Mouse (Mus musculus) layer of hippocampus, adult 2 months (tissue): ENCODE measurements around the gene Gm10277. TPM values are rescaled to one million over a fixed set of nuclear protein-coding genes. Genes with fewer than 3 reads are reported as not detected.

Source experiments
- DNase-seq, 2 experiments: peaks; one replicate each; pipeline ENCODE4 v3.0.0; 2022; ENCODE audit warnings: low spot score in 2 of 2
- H3K27ac ChIP-seq: fragments of 200-600 bp; 2 replicates; pipeline ENCODE4 v1.8.1; 2022
- H3K4me3 ChIP-seq: fragments of 200-600 bp; 2 replicates; pipeline ENCODE4 v1.8.1; 2022; ENCODE audit warnings: mild to moderate bottlenecking
- CTCF ChIP-seq: fragments of 200-600 bp; conservative IDR thresholded peaks from 2 replicates; pipeline ENCODE4 v1.8.1; 2022; ENCODE audit warnings: antibody characterized with exemption, mild to moderate bottlenecking, moderate library complexity
- total RNA-seq, 2 experiments: library from RNA; stranded (reverse); gene quantifications; 2 replicates each; pipeline ENCODE4 v1.2.3; 2021

Gm10277 gene
- total RNA-seq, 2 experiments from 2014 or later: not detected

- peak; percentile 87 for TF ChIP-seq CTCF
- Histone ChIP-seq H3K27ac (no peak overlapping the region), H3K4me3 (no peak overlapping the region)
- DNase-seq: peak in 1 of 2 experiments; percentile 62
These were observed 28.5 kb upstream of the Gm10277 start for GRCm38 (mm10) chr11:77816003-77816402.

- no peak overlapping the region for H3K27ac ChIP-seq
- TF ChIP-seq CTCF: no peak
- no peak for DNase-seq
- no peak overlapping the region for H3K4me3 ChIP-seq
These were observed 26.4 kb upstream of the Gm10277 start for GRCm38 (mm10) chr11:77813969-77814368.

GRCm38 (mm10) chr11:77810018-77810417 lies 22.5 kb upstream of the Gm10277 start:
- no peak for TF ChIP-seq CTCF

GRCm38 (mm10) chr11:77809215-77809614 lies 21.7 kb upstream of the Gm10277 start:
- H3K27ac ChIP-seq: peak overlapping the region; percentile 65; the same call in 1 of the 2 replicates
- no peak for DNase-seq
- no peak for TF ChIP-seq CTCF
- H3K4me3 ChIP-seq: no peak overlapping the region

More at GRCm38 (mm10) chr11:77810018-77810417, 22.5 kb upstream of the Gm10277 start:
- no peak overlapping the region for H3K4me3 ChIP-seq
- H3K27ac ChIP-seq: peak overlapping the region; percentile 19; the same call in 1 of the 2 replicates
- no peak for DNase-seq

- no peak for DNase-seq
- Histone ChIP-seq H3K27ac (peak overlapping the region; percentile 65), H3K4me3 (no peak overlapping the region)
These were observed 20.5 kb upstream of the Gm10277 start for GRCm38 (mm10) chr11:77808051-77808465.

GRCm38 (mm10) chr11:77806855-77807254 lies 19.3 kb upstream of the Gm10277 start:
- peak overlapping the region; percentile 28; the same call in 1 of the 2 replicates for H3K27ac ChIP-seq
- no peak overlapping the region for H3K4me3 ChIP-seq
- DNase-seq: no peak
- TF ChIP-seq CTCF: no peak

More at GRCm38 (mm10) chr11:77808051-77808465, 20.5 kb upstream of the Gm10277 start:
- no peak for TF ChIP-seq CTCF

- H3K27ac ChIP-seq: peak overlapping the region; percentile 28; the same call in 1 of the 2 replicates
- peak; percentile 53 for TF ChIP-seq CTCF
- H3K4me3 ChIP-seq: no peak overlapping the region
- DNase-seq: no peak
These were observed 18.7 kb upstream of the Gm10277 start for GRCm38 (mm10) chr11:77806218-77806617.

GRCm38 (mm10) chr11:77802341-77802865 lies 14.9 kb upstream of the Gm10277 start:
- no peak for DNase-seq
- no peak for TF ChIP-seq CTCF
- peak overlapping the region; percentile 92 for H3K27ac ChIP-seq
- H3K4me3 ChIP-seq: no peak overlapping the region; the same call in 1 of the 2 replicates

- DNase-seq: no peak
- Histone ChIP-seq H3K27ac (peak overlapping the region; percentile 92), H3K4me3 (peak overlapping the region; percentile 37)
- TF ChIP-seq CTCF: no peak
These were observed 13.5 kb upstream of the Gm10277 start for GRCm38 (mm10) chr11:77800869-77801701.

- H3K27ac ChIP-seq: peak overlapping the region; percentile 92
- TF ChIP-seq CTCF: no peak
- DNase-seq: no peak
- H3K4me3 ChIP-seq: peak overlapping the region; percentile 37
These were observed 12.9 kb upstream of the Gm10277 start for GRCm38 (mm10) chr11:77800491-77800868.

- no peak for DNase-seq
- H3K27ac ChIP-seq: peak overlapping the region; percentile 55
These were observed 7.7 kb upstream of the Gm10277 start for GRCm38 (mm10) chr11:77795216-77795615.

GRCm38 (mm10) chr11:77793238-77793930 lies 5.8 kb upstream of the Gm10277 start:
- H3K4me3 ChIP-seq: peak overlapping the region; percentile 44
- H3K27ac ChIP-seq: peak overlapping the region; percentile 82
- peak; percentile 95 to 98 for DNase-seq
- TF ChIP-seq CTCF: peak; percentile 99

More at GRCm38 (mm10) chr11:77795216-77795615, 7.7 kb upstream of the Gm10277 start:
- TF ChIP-seq CTCF: no peak
- H3K4me3 ChIP-seq: no peak overlapping the region

GRCm38 (mm10) chr11:77792566-77792909 lies 5.0 kb upstream of the Gm10277 start:
- peak overlapping the region; percentile 82 for H3K27ac ChIP-seq
- no peak for DNase-seq
- no peak for TF ChIP-seq CTCF
- peak overlapping the region; percentile 22; the same call in 1 of the 2 replicates for H3K4me3 ChIP-seq
